Mouse (Mus musculus): ENCODE measurements at regions not wholly inside any gene's neighbourhood (a gene's known extent, or its start where the extent isn't known, plus 50 kb on each side); places are given as distances from the start of the nearest gene placed in this dataset.
"Not testable (repeated sequence)": the region's sequence is repeated elsewhere in the genome, so short reads cannot be mapped to it uniquely, and the experiment has no call there.

- no peaks in the 10 kb centered on the region for H3K27me3 ChIP-seq
- H3K36me3 ChIP-seq, result no peaks in the 10 kb centered on the region
- H3K4me1 ChIP-seq, result no peaks in the 10 kb centered on the region
- no peak for ATAC-seq (ENCODE audit: insufficient number of reproducible peaks, low FRiP score, low TSS enrichment, low read depth)
- no peaks in the 10 kb centered on the region for H3K9me3 ChIP-seq (replicated peaks)
- H3K4me2 ChIP-seq (replicated peaks), result no peak overlapping the region
- no peak overlapping the region for H3K4me3 ChIP-seq (replicated peaks)
- 69% methylated on average over 5 of the region's 5 CpGs for WGBS
- no peak overlapping the region for H3K27ac ChIP-seq (replicated peaks)
- H3K9ac ChIP-seq, result no peak overlapping the region
These were observed 216.0 kb downstream of the Serpinb8 start for GRCm38 (mm10) chr1:107805823-107806222.

- H3K27ac ChIP-seq (replicated peaks); ATAC-seq (ENCODE audit: insufficient number of reproducible peaks, low FRiP score, low TSS enrichment, low read depth); H3K9ac ChIP-seq; H3K4me2 ChIP-seq (replicated peaks); H3K9me3 ChIP-seq (replicated peaks); H3K27me3 ChIP-seq; H3K4me1 ChIP-seq; H3K4me3 ChIP-seq (replicated peaks); H3K36me3 ChIP-seq: not testable (repeated sequence)
- WGBS, result 90% methylated on average over 2 of the region's 2 CpGs
These were observed 217.6 kb downstream of the Serpinb8 start for GRCm38 (mm10) chr1:107807367-107807766.

DNA sequence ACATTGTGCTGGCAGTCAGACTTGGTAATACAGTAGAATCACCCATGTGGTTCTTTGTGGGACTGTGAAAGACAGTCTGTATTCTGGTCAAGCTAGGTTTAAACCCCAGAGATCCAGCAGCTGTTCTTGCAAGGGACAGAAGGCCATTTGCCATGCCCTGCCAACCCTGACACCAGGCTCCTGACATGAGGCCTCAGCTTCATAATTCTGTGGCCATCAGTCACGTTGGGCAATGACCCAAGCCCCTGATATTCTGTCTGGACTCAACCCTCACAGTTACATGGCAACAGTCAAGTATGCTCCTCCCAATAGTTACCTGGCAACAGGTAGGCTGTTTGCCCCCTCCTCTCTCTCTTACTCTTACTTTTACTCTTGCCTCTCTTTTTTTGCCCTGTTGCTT, 221.3 kb downstream of the Serpinb8 start:
- no peak overlapping the region for H3K27ac ChIP-seq (replicated peaks)
- 75% methylated on average over 1 of the region's 1 CpGs for WGBS
- H3K9ac ChIP-seq, result no peak overlapping the region
- no peak overlapping the region for H3K4me2 ChIP-seq (replicated peaks)
- ATAC-seq (ENCODE audit: insufficient number of reproducible peaks, low FRiP score, low TSS enrichment, low read depth), result no peak
- no peaks in the 10 kb centered on the region for H3K9me3 ChIP-seq (replicated peaks)
- H3K36me3 ChIP-seq, result no peaks in the 10 kb centered on the region
- H3K4me3 ChIP-seq (replicated peaks), result no peak overlapping the region
- no peaks in the 10 kb centered on the region for H3K4me1 ChIP-seq
- H3K27me3 ChIP-seq, result no peaks in the 10 kb centered on the region

DNA sequence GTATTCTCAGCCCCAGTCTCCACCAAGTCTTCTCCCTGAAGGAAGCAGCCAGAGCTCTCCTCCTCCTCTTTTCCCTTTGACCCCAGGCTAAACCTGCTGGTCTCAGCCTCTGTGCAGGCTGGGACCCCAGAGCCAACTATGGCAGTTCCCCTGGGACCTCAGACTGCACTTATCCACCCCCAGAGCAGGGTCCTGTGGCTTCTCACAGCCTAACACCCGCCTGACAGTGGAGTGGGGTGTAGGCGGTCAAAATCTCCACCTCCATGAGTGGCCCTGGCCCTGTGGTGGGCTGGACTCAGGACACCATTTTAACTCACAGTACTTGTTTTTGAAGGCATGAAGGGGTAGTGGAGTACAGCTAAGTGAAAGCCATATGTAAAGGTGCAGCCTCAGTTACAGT, 222.1 kb downstream of the Serpinb8 start:
- H3K36me3 ChIP-seq, result no peaks in the 10 kb centered on the region
- H3K9ac ChIP-seq, result no peak overlapping the region
- no peaks in the 10 kb centered on the region for H3K27me3 ChIP-seq
- H3K9me3 ChIP-seq (replicated peaks), result no peaks in the 10 kb centered on the region
- no peak for ATAC-seq (ENCODE audit: insufficient number of reproducible peaks, low FRiP score, low TSS enrichment, low read depth)
- no peak overlapping the region for H3K4me3 ChIP-seq (replicated peaks)
- no peaks in the 10 kb centered on the region for H3K4me1 ChIP-seq
- no peak overlapping the region for H3K27ac ChIP-seq (replicated peaks)
- WGBS, result 86% methylated on average over 2 of the region's 2 CpGs
- no peak overlapping the region for H3K4me2 ChIP-seq (replicated peaks)

GRCm38 (mm10) chr1:107837877-107838276, 248.1 kb downstream of the Serpinb8 start:
- Histone ChIP-seq H3K36me3 (no peaks in the 10 kb centered on the region), H3K4me2 (replicated peaks) (no peak overlapping the region), H3K4me3 (replicated peaks) (no peak overlapping the region), H3K27ac (replicated peaks) (no peak overlapping the region), H3K9ac (no peak overlapping the region), H3K4me1 (no peaks in the 10 kb centered on the region), H3K9me3 (replicated peaks) (no peaks in the 10 kb centered on the region), H3K27me3 (no peaks in the 10 kb centered on the region)
- WGBS, result 74% methylated on average over 5 of the region's 5 CpGs
- ATAC-seq (ENCODE audit: insufficient number of reproducible peaks, low FRiP score, low TSS enrichment, low read depth), result no peak

GRCm38 (mm10) chr1:107852386-107852785, 262.6 kb downstream of the Serpinb8 start:
- no peak overlapping the region for H3K4me3 ChIP-seq (replicated peaks)
- H3K4me2 ChIP-seq (replicated peaks), result no peak overlapping the region
- no peaks in the 10 kb centered on the region for H3K36me3 ChIP-seq
- WGBS, result 37% methylated on average over 2 of the region's 2 CpGs
- no peaks in the 10 kb centered on the region for H3K9me3 ChIP-seq (replicated peaks)
- no peak overlapping the region for H3K27ac ChIP-seq (replicated peaks)
- ATAC-seq (ENCODE audit: insufficient number of reproducible peaks, low FRiP score, low TSS enrichment, low read depth), result no peak
- H3K4me1 ChIP-seq, result no peaks in the 10 kb centered on the region
- H3K9ac ChIP-seq, result no peak overlapping the region
- H3K27me3 ChIP-seq, result no peaks in the 10 kb centered on the region

GRCm38 (mm10) chr1:107853001-107853400, 263.2 kb downstream of the Serpinb8 start:
- Histone ChIP-seq H3K4me1 (no peaks in the 10 kb centered on the region), H3K27me3 (no peaks in the 10 kb centered on the region), H3K36me3 (no peaks in the 10 kb centered on the region), H3K9me3 (replicated peaks) (no peaks in the 10 kb centered on the region), H3K27ac (replicated peaks) (no peak overlapping the region), H3K9ac (no peak overlapping the region), H3K4me3 (replicated peaks) (no peak overlapping the region), H3K4me2 (replicated peaks) (no peak overlapping the region)
- 85% methylated on average over 4 of the region's 4 CpGs for WGBS
- ATAC-seq (ENCODE audit: insufficient number of reproducible peaks, low FRiP score, low TSS enrichment, low read depth), result no peak

DNA sequence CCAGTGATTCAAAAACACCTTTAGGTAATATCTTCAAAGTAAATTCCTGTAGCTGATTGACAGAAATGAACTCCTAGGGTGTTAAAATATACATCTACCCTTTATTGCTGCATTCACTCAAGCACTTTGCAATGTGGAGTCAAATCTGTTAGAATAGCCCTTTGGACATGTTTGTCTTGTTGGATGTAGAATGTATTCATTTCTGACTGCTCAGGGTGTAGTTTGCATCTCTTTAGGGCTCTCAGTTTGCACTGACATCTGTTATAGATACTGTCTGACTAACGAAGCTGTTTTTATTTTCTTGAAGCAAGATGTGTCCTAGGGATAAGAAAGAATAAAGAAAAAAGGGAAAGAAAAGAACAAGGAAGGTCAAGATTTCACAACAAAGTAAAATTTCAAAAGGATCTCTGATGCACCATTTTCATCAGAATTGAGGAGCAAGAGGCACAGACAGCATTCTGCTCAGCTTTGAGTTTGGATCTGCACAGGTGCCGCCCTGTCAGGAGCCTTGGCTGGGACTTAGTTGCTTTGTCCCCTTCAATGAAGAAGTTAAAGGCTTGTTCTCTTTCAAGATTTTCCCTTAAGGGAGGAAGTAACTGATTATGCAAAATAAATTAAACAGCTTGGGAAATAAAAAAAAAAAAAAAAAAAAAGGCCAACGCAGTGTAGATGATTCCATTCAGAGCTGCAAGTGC, 308.1 kb downstream of the Serpinb8 start:
- H3K4me3 ChIP-seq (replicated peaks), result no peak overlapping the region
- no peaks in the 10 kb centered on the region for H3K36me3 ChIP-seq
- H3K27me3 ChIP-seq, result no peaks in the 10 kb centered on the region
- H3K9ac ChIP-seq, result no peak overlapping the region
- 35% methylated on average over 3 of the region's 3 CpGs for WGBS
- no peak for ATAC-seq (ENCODE audit: insufficient number of reproducible peaks, low FRiP score, low TSS enrichment, low read depth)
- no peak overlapping the region for H3K4me2 ChIP-seq (replicated peaks)
- no peak overlapping the region for H3K27ac ChIP-seq (replicated peaks)
- H3K9me3 ChIP-seq (replicated peaks), result no peaks in the 10 kb centered on the region
- no peaks in the 10 kb centered on the region for H3K4me1 ChIP-seq

DNA sequence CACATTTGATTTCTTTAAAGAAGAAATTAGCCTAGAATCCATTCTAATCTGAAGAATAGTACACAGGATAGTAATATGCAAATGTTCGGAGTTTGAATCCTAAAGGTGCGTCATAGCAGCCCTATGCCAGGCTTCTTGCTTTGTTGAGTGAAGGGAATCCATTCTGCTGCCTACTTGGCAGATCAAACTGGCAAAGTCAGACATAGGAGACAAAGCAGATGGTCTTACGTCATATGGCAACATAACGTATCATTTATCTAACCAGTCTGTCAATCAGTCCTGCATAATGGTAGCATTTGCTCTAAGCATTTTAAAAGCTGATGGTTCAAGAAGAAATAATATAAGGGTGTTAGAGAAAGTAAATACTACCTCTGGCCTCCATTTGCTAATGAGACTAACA, 309.5 kb downstream of the Serpinb8 start:
- no peak overlapping the region for H3K9ac ChIP-seq
- H3K27me3 ChIP-seq, result no peaks in the 10 kb centered on the region
- ATAC-seq (ENCODE audit: insufficient number of reproducible peaks, low FRiP score, low TSS enrichment, low read depth), result no peak
- H3K27ac ChIP-seq (replicated peaks), result no peak overlapping the region
- WGBS, result 78% methylated on average over 4 of the region's 4 CpGs
- H3K4me3 ChIP-seq (replicated peaks), result no peak overlapping the region
- no peaks in the 10 kb centered on the region for H3K36me3 ChIP-seq
- H3K4me2 ChIP-seq (replicated peaks), result no peak overlapping the region
- no peaks in the 10 kb centered on the region for H3K9me3 ChIP-seq (replicated peaks)
- no peaks in the 10 kb centered on the region for H3K4me1 ChIP-seq

- no peak for ATAC-seq (ENCODE audit: insufficient number of reproducible peaks, low FRiP score, low TSS enrichment, low read depth)
- no peak overlapping the region for H3K4me2 ChIP-seq (replicated peaks)
- H3K4me3 ChIP-seq (replicated peaks), result no peak overlapping the region
- no peaks in the 10 kb centered on the region for H3K27me3 ChIP-seq
- no peaks in the 10 kb centered on the region for H3K4me1 ChIP-seq
- no peak overlapping the region for H3K27ac ChIP-seq (replicated peaks)
- H3K9me3 ChIP-seq (replicated peaks), result no peaks in the 10 kb centered on the region
- H3K9ac ChIP-seq, result no peak overlapping the region
- no peaks in the 10 kb centered on the region for H3K36me3 ChIP-seq
- 53% methylated on average over 2 of the region's 2 CpGs for WGBS
These were observed 310.6 kb downstream of the Serpinb8 start for GRCm38 (mm10) chr1:107900449-107900848.

- H3K9ac ChIP-seq, result no peak overlapping the region
- H3K4me2 ChIP-seq (replicated peaks), result no peak overlapping the region
- no peak overlapping the region for H3K27ac ChIP-seq (replicated peaks)
- 50% methylated on average over 1 of the region's 1 CpGs for WGBS
- no peak overlapping the region for H3K4me3 ChIP-seq (replicated peaks)
- H3K9me3 ChIP-seq (replicated peaks), result no peaks in the 10 kb centered on the region
- ATAC-seq (ENCODE audit: insufficient number of reproducible peaks, low FRiP score, low TSS enrichment, low read depth), result no peak
- no peaks in the 10 kb centered on the region for H3K27me3 ChIP-seq
- no peaks in the 10 kb centered on the region for H3K36me3 ChIP-seq
- no peaks in the 10 kb centered on the region for H3K4me1 ChIP-seq
These were observed 311.1 kb downstream of the Serpinb8 start for GRCm38 (mm10) chr1:107900913-107901312.

DNA sequence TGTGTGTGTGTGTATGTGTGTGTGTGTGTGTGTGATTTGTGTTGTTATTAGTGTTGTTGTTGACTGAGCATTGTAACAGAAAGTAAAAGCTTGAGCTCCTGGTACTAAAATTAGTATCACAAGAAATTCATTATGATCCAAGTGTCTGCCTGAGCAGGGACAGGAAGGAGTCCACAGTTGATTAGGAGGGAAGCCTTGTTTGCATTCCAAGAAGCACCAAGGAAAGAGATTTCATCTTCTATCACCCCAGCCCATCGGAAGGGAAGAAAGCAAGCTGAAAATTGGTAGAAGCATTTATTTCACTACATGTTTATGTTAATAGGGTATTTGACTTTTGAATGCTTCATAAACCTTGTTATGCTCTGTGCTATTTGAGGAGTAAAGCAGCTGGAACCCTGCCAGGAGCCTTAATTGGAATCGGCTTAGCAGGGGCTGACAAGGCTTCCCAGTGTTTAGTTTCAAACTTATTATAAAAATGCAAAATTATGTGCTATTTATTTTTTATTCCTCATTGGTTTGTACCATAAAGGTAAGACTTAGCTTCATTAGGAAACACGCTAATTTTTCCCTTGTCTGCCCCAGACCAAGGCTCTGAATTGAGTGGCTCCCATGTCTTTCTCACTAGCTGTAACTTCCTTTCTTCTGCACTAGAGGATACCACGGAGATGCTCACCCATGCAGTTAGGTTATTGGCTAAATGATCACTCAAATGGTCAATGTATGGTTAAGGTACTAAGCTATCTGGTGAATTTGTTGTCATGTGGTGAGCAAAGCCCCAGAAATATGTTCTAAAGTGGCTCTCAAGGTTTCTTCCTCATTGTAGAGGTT, 318.6 kb downstream of the Serpinb8 start:
- Histone ChIP-seq H3K27ac (replicated peaks) (no peak overlapping the region), H3K27me3 (no peaks in the 10 kb centered on the region), H3K4me3 (replicated peaks) (no peak overlapping the region), H3K9ac (no peak overlapping the region), H3K4me2 (replicated peaks) (no peak overlapping the region), H3K36me3 (no peaks in the 10 kb centered on the region), H3K4me1 (no peaks in the 10 kb centered on the region), H3K9me3 (replicated peaks) (no peaks in the 10 kb centered on the region)
- no peak for ATAC-seq (ENCODE audit: insufficient number of reproducible peaks, low FRiP score, low TSS enrichment, low read depth)
- 35% methylated on average over 4 of the region's 4 CpGs for WGBS

Measured in embryonic facial prominence, embryonic 15.5 days (tissue).